In genomic region chr1:189156906-189157305, GRCm38 (mm10) we compare ENCODE assay signal across 12 mouse cellular contexts.
DNase-seq lines count a peak whose midpoint lies in the region.
"Had no signal": no experiment of that assay in that cellular context is flagged by ENCODE, and none has a peak within 500 bp of the region (broad histone marks: within the 10 kb centered on the region; RNA-seq: fewer than 3 reads in every experiment).

No protein-coding gene starts in this region.

- DNase-seq in heart, adult 11 months: peak; percentile 58
- DNase-seq in heart, postnatal 36 days: no peak
- peak; percentile 10 to 17 for DNase-seq in layer of hippocampus, adult 8-10 months (ENCODE audit: low spot score in 2 of 2)
- no peak for DNase-seq in layer of hippocampus, postnatal 36 days
- peak; percentile 87 for DNase-seq in brain, adult 2 months (ENCODE audit: low read depth, low spot score)
- DNase-seq in cerebellum, adult 9-10 months: peak; percentile 65
- DNase-seq in gastrocnemius, adult 18-20 months (ENCODE audit: low spot score): no peak
- no peak for DNase-seq in thymus, postnatal 4 days
- DNase-seq: adrenal gland, postnatal 14 days; liver; right cerebral cortex, postnatal 25 days; thymus, adult 18-20 months had no signal

- intact Hi-C loops in heart, postnatal 36 days (cut with DNase I): no loop called here

Comparison
In these comparisons a context has a peak if more than half of its experiments do, and no peak if none do; other contexts are left out.
1. DNase-seq: peak in heart, adult 11 months (single experiment), layer of hippocampus, adult 8-10 months (2 of 2), brain, adult 2 months (single experiment) and cerebellum, adult 9-10 months (single experiment); none in heart, postnatal 36 days (0 of 2), layer of hippocampus, postnatal 36 days (0 of 2), gastrocnemius, adult 18-20 months (single experiment) and thymus, postnatal 4 days (single experiment).